Mouse (Mus musculus): ENCODE measurements at regions not wholly inside any gene's neighbourhood (a gene's known extent, or its start where the extent isn't known, plus 50 kb on each side); places are given as distances from the start of the nearest gene placed in this dataset.

GRCm38 (mm10) chr15:31673038-31673437 is 71.4 kb downstream of the Fam173b start:
- no peak for DNase-seq (ENCODE audit: low spot score in 2 of 2)

GRCm38 (mm10) chr15:31676771-31677191 is 75.1 kb downstream of the Fam173b start:
- DNase-seq (ENCODE audit: low spot score in 2 of 2) = no peak

- no peak for DNase-seq (ENCODE audit: low spot score in 2 of 2)
Observed at GRCm38 (mm10) chr15:31693109-31693508, 91.5 kb downstream of the Fam173b start.

- no peak for DNase-seq (ENCODE audit: low spot score in 2 of 2)
Observed at GRCm38 (mm10) chr15:31694877-31695671, 93.4 kb downstream of the Fam173b start.

- no peak for DNase-seq (ENCODE audit: low spot score in 2 of 2)
Observed at GRCm38 (mm10) chr15:31703400-31703799, 101.7 kb downstream of the Fam173b start.

- DNase-seq (ENCODE audit: low spot score in 2 of 2) = no peak
Observed at GRCm38 (mm10) chr15:31707416-31707815, 105.8 kb downstream of the Fam173b start.

- DNase-seq (ENCODE audit: low spot score in 2 of 2) = no peak
Observed at GRCm38 (mm10) chr15:31721019-31721418, 119.4 kb downstream of the Fam173b start.

- no peak for DNase-seq (ENCODE audit: low spot score in 2 of 2)
Observed at GRCm38 (mm10) chr15:31722429-31722828, 120.8 kb downstream of the Fam173b start.

- DNase-seq (ENCODE audit: low spot score in 2 of 2) = no peak
Observed at GRCm38 (mm10) chr15:31724252-31724651, 122.6 kb downstream of the Fam173b start.

GRCm38 (mm10) chr15:31729133-31729532 is 127.5 kb downstream of the Fam173b start:
- no peak for DNase-seq (ENCODE audit: low spot score in 2 of 2)

- no peak for DNase-seq (ENCODE audit: low spot score in 2 of 2)
Observed at GRCm38 (mm10) chr15:31741686-31742085, 140.0 kb downstream of the Fam173b start.

- DNase-seq (ENCODE audit: low spot score in 2 of 2) = no peak
Observed at GRCm38 (mm10) chr15:31744570-31744969, 142.9 kb downstream of the Fam173b start.

GRCm38 (mm10) chr15:31752632-31753031 is 151.0 kb downstream of the Fam173b start:
- no peak for DNase-seq (ENCODE audit: low spot score in 2 of 2)

- no peak for DNase-seq (ENCODE audit: low spot score in 2 of 2)
Observed at GRCm38 (mm10) chr15:31753578-31754281, 152.1 kb downstream of the Fam173b start.

- DNase-seq (ENCODE audit: low spot score in 2 of 2) = no peak
Observed at GRCm38 (mm10) chr15:31768959-31769844, 167.6 kb downstream of the Fam173b start.

- no peak for DNase-seq (ENCODE audit: low spot score in 2 of 2)
Observed at GRCm38 (mm10) chr15:31783081-31783480, 181.4 kb downstream of the Fam173b start.

- DNase-seq (ENCODE audit: low spot score in 2 of 2) = no peak
Observed at GRCm38 (mm10) chr15:31785022-31785421, 183.4 kb downstream of the Fam173b start.

- DNase-seq (ENCODE audit: low spot score in 2 of 2) = peak; percentile 33 to 79
Observed at GRCm38 (mm10) chr15:31798863-31799262, 197.2 kb downstream of the Fam173b start.

- no peak for DNase-seq (ENCODE audit: low spot score in 2 of 2)
Observed at GRCm38 (mm10) chr15:31805522-31805921, 203.9 kb downstream of the Fam173b start.

GRCm38 (mm10) chr15:31815551-31815950 is 213.9 kb downstream of the Fam173b start:
- peak in 1 of 2 experiments; percentile 2 for DNase-seq (ENCODE audit: low spot score in 2 of 2)

- peak in 1 of 2 experiments; percentile 5 for DNase-seq (ENCODE audit: low spot score in 2 of 2)
Observed at GRCm38 (mm10) chr15:31819219-31819618, 217.6 kb downstream of the Fam173b start.

- no peak for DNase-seq (ENCODE audit: low spot score in 2 of 2)
Observed at GRCm38 (mm10) chr15:31827219-31827618, 225.6 kb downstream of the Fam173b start.

All from left cerebral cortex, adult 9 months (tissue).